Mouse (Mus musculus) CH12F3 (cell line): ENCODE data around the gene Safb2.
"Not testable (repeated sequence)": the region's sequence is repeated elsewhere in the genome, so short reads cannot be mapped to it uniquely, and the experiment has no call there.

Experiments used
- in situ Hi-C: fragments of 300-500 bp; cut with MboI; formaldehyde crosslinking; loops from 2 replicates; pipeline ENCODE4 v1.14.3; 2020; ENCODE audit warnings: low sequenced_read_pairs

Safb2 gene

DNA sequence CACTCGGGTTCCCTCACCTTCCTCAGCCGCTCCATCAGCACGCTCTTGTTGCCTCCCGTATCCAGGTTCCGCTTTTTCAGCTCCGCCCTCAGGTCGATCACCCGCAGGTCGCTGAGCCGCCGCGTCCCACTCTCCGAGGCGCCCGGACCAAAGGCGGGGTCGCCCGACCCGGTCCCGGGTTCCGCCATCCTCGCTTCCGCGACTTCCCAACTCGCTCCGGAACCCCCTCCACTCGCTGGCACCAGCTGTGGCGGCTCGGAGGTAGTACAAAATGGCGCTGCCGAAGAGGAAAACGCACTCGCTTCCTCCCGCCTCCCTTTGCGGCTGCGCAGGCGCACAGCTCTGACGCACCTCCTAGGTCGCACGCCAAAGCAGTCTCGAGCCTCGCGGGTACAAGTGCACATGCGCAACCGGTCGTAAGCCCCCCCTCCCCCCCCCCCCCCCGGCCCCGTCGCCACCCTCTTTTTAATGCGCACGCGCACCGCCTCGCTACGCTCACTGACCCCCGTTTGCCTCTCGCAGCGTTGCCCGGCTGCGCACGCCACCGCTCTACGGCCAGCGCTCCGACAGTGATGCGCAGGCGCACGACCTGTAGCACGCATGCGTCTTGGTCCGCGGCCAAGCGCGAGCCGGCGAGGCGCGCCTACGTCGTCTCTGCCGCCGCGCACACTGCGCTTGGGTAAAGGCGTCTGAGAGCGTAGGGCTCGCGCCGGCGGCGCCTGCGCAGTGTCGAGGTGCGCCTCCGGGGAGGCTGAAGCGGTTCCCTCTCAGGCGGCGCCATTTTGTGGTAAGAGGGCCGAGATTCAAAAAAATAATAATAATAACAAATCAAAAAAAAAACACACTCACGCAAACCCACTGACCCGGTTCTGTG, at the start of gene Safb2, which contains the start of gene Safb:
TSS of gene Safb2 (minus strand) at position 329 of the 874 bp plus-strand sequence.
TSS of gene Safb (plus strand) at position 569 of the 874 bp plus-strand sequence.
- in situ Hi-C loops: no loop called here

- in situ Hi-C loops: no loop called here
Measured at GRCm38 (mm10) chr17:56634023-56634422, 49.6 kb upstream of the Safb2 start.

DNA sequence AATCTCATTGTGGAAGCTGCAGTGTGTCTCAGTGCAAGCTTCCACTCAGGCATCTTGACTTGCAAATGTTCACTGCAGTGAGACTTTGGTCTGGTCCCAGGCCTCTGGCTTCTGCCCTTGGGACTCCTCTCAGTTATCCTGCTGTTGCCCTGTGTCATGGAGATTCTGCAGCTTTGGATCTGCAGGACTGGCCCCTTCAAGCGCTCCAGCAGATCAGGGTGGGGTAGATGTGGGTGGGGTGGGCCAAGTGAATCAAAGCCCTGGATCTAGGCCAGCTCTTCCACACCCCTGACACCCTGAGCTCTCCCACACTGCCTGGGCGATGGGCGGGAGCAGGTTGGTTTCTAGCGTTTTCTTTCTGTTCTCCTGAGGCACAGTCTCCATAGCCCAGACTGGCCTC, 47.4 kb upstream of the Safb2 start:
- in situ Hi-C loops: no loop called here

DNA sequence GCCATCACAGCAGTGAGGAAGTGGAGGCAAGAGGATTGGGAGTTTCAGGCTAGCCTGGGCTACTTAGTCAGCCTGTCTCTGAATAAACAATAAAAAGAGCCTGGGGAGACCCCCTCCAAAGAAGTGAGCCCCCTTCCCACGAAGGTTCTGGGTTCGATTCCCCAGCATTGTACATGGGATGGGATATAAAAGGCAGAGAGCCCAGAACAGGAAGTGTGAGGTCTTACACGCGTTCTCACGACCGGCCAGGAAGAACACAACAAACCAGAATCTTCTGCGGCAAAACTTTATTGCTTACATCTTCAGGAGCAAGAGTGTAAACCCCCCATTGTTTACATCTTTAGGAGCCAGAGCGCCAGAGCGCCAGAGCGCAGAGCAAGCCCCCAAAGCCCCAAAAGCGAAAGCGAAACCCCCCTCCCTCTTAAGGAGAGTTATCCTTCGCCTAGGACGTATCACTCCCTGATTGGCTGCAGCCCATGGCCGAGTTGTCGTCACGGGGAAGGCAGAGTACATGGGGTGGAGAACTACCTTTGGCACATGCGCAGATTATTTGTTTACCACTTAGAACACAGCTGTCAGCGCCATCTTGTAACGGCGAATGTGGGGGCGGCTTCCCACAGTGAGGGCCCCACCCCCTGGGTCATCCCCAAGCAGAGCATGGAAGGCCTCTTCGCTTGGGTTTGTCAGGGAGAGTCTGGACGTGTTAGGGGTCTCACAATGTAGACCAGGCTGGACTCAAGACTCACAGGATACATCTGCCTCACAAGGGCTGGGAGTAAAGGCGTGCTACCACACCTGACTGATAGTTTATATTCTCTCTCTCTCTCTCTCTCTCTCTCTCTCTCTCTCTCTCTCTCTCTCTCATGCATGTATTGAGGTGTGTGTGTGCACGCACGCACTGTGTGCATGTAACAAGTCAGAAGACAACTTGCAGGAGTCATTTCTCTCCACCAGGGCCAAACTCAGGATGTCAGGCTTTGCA, 45.7 kb upstream of the Safb2 start:
- in situ Hi-C loops: not testable (repeated sequence)

- in situ Hi-C loops: no loop called here
Measured at GRCm38 (mm10) chr17:56627530-56628277, 43.3 kb upstream of the Safb2 start, which contains the start of gene Catsperd. Catsperd (plus strand) TSS chr17:56628143.

DNA sequence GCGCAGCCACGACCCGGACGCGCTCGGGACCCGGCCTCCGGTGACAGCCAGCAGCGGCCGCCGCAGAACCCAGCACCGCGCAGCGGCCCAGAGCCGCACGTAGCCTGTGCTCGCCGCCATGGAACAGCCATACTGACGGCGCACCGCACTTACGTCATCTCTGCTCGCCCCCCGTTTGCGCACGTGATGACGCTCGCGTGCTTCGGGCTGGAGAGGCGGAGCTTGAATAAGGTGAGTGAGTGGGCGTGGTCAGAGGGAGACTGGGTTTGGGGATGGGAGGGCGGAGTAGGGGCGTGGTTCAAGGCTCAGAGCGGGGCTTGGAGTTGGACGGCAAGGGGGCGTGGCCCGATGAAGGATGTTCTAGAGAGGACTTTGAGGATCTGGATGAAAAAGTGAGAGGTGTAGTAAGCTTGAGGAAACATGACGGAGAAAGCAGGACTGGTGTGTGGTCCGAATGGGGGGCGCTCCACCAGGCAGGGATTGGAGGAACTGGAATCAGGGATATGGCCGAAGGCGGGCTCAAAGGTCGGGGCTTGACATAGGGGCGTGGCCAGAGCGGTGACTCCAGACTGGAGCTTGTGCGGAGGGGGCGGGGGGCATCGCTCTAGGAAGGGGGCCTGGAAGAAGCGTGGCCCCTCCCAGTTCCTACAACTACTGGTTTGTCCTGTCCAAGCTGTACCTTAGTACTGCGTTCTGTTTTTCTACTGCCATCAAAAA, 42.5 kb upstream of the Safb2 start, which contains the start of gene Lonp1:
TSS of gene Lonp1 (minus strand) at position 134 of the 717 bp plus-strand sequence.
- in situ Hi-C loops: no loop called here

GRCm38 (mm10) chr17:56626260-56626659, 41.9 kb upstream of the Safb2 start:
- in situ Hi-C loops: no loop called here

DNA sequence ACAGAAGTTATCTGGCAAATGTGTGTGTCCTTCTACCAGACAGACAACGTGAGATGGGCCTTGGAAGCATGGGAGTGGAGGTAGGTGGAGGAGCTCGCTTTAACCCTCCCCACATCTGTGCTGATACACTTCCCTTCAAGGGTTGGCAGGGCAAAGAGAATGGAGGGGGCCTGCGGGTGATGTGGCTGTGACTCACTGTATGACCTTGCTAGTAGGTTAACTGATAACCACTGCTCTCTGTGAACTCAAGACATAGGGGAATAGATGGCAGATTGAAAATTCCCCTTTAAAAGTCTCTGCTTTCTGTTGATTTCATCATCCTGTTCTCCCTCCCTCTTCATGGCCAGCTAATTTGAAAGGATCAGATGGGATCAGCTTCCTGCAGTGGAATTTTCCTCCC, 41.1 kb upstream of the Safb2 start:
- in situ Hi-C loops: no loop called here

DNA sequence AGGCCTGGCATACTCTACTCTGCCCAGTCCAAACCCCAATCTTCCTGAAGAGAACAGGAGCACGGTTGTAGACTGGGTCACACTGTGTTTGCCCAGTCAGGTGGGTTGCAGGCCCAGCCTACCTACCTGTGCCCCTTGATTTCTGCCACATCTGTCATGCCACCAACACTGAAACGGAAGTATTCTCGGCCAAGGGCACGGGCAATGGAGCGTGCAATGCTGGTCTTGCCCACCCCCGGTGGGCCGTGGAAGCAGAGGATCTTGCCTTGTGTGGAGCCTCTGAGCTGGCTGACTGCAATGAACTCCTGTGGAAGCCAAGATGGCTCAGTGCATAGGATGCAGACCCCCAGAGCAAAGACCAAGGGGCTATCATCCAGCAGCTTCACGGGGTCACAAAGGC, 33.2 kb upstream of the Safb2 start:
- in situ Hi-C loops: no loop called here

DNA sequence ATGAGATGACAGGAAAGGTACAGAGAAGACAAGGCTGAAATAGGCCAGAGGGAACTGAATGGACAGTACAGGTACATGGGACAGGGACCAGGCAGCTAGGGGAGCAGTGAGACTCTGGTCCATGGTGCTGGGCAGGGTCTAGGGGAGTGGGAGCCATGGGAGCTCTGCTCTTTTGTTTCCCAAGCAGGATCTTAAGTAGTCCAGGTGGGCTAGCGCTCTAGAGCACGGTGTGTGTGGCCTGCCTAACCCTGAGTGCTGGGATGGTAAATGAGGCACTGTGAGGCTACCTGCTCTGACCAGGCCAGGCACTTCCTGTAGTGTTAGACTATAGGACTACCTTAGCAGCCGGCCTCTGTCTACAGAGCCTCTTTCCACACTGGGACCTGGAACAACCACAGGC, 32.3 kb upstream of the Safb2 start:
- in situ Hi-C loops: no loop called here

DNA sequence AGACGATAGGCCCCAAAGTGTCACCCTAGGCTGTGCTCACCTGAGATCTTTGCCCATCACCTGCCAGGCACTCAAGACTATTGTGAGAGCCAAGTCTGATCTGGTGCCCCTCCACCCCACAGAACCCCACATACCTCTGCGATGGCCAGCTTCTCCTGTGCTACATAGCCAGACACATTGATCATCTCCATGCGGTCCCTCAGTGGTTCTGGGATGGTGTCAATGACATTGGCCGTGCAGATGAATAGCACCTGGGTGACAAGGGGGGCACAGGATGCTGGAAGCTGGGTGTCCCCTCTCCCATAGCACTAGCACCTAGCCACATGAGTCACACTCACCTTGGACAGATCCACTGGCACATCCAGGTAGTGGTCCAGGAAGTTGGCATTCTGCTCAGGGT, 31.4 kb upstream of the Safb2 start:
- in situ Hi-C loops: no loop called here

- in situ Hi-C loops: no loop called here
Measured at GRCm38 (mm10) chr17:56615136-56615784, 30.9 kb upstream of the Safb2 start.

GRCm38 (mm10) chr17:56614391-56615135, 30.2 kb upstream of the Safb2 start:
- in situ Hi-C loops: no loop called here

DNA sequence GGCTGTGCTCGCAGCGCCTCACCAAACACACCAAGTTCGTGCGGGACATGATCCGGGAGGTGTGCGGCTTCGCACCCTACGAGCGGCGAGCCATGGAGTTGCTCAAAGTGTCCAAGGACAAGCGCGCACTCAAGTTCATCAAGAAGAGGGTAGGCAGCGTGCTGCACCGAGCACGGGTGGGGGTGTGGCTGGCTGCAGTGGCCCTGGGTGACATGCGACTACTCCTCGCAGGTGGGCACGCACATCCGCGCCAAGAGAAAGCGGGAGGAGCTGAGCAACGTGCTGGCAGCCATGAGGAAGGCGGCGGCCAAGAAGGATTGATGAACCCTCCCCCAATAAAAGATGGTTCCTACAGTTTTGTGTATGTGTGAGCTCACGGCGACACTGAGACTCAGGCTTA, 29.5 kb upstream of the Safb2 start:
- in situ Hi-C loops: not testable (repeated sequence)

- in situ Hi-C loops: no loop called here
Measured at GRCm38 (mm10) chr17:56613236-56613844, 29.0 kb upstream of the Safb2 start, which contains the start of gene Rpl36. Rpl36 (plus strand) TSS chr17:56613416.

DNA sequence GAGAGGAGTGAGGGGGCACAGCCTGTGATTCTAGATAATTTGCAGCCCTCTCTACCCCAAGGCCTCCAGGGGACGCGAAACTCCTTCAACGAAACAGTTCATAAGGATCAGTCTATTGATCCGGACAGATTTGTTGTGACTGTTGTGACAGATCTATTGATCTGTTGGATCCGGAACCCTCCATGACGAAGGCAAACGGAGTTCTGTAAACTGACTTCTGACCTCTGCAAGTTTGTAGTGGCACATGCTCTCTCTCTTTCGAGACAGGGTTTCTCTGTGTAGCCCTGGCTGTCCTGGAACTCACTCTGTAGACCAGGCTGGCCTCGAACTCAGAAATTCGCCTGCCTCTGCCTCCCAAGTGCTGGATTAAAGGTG, 28.2 kb upstream of the Safb2 start:
- in situ Hi-C loops: not testable (repeated sequence)

GRCm38 (mm10) chr17:56611861-56612564, 27.6 kb upstream of the Safb2 start:
- in situ Hi-C loops: no loop called here

GRCm38 (mm10) chr17:56611323-56611722, 26.9 kb upstream of the Safb2 start:
- in situ Hi-C loops: no loop called here
